Mouse (Mus musculus): Measurements from ENCODE around the gene Brwd3. TPM values are rescaled to one million over a fixed set of nuclear protein-coding genes. Genes with fewer than 3 reads are reported as not detected.

Gene Brwd3
- total RNA-seq (2015; ENCODE audit: low replicate concordance) = 7.5 and 13.3 TPM in 2 replicates
- 5.6 and 9.1 TPM in 2 replicates for total RNA-seq (2017; ENCODE audit: low replicate concordance)

DNA sequence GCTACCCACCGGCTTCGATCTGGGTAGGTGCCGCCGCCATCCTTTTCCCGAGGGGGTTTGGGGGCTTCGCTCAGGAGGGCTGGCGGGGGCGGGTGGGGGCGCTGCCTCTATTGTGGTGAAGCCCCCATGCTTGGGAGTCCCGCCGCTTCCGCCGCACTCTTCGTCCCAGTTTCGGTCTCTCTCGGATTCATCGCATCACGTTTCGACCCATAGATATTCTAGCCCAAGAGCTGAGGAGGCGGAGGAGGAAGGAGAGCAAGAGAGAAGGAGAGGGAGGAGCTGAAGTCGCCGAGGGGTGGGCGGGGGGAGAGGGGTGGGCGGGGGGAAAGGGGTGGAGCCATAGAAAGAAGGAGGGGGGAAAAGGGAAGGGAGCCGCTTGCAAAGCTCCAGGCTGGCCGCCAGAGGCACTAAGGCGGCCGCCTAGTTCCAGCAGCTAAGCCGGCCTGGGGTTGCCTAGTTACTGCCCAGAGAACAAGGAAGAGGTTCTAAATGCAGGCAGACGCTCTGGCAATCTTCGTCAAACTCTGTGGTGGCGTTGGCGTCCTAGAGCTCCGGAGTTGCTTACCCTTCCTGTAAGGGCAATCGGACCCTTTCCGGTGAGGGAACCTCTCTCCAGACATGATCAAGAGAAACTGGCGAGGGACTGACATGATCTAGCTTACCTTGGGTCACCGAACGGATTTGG, at the start of gene Brwd3:
Gene Brwd3 (minus strand): TSS at position 283 of the 685 bp plus-strand sequence.
- ATAC-seq (replicated peaks; ENCODE audit: low FRiP score, poor library complexity, severe bottlenecking) = peak; percentile 91

DNA sequence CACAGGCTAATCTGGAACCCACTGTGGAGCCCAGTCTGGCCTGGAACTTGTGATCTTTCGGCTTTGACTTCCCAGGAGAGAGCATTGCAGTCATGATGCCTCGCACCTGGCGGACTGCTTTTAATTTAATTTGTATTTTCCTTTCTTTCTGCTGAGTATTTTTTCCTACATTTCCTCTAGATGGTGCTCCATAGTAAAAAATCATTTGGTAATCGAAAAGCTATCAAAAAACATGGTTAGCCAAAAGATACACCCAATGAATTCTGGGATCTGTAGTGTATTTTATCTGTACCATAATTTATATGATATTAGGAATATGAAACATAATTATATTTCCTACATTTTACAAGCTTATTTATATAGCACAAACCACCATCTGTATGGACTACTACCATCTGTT, 28.5 kb upstream of the Brwd3 start:
- no peak for ATAC-seq (replicated peaks; ENCODE audit: low FRiP score, poor library complexity, severe bottlenecking)

DNA sequence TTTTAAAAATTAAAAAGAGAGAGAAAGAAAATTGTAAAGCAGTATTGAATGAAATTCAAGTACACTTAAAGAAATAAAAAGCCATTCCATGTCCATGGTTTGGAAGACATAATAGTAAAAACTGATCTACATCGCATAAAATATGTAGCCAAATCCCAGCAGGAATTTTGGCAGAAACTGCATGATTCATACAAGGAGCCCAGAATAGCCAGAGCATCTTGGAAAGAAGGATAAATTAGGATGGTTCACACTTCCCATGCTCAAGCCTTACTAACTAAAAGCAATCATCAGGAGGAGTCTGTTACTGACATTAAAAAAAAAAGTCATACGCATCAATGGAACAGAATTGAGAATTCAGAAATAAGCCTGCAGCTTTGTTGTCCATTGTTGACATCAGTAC, 8.5 kb upstream of the Brwd3 start:
- ATAC-seq (replicated peaks; ENCODE audit: low FRiP score, poor library complexity, severe bottlenecking) = no peak

DNA sequence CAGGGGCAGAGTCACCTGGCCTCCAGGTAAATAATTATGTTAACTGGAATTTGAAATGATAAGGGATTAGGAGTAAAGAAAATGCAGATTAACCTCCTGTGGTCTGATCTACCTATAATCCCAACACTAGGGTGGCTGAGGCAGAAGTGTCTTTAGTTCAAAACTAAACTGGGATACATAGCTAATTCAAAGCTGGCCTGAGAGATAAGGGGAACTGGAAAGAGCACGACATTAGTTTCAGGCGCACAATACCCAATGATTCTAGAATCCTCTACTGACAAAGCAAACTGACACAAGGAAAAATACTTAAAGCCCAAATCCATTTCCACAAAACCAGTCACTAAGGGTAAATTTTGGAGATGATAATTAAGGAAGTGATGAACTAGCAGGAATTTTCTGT, 2.2 kb upstream of the Brwd3 start:
- no peak for ATAC-seq (replicated peaks; ENCODE audit: low FRiP score, poor library complexity, severe bottlenecking)

DNA sequence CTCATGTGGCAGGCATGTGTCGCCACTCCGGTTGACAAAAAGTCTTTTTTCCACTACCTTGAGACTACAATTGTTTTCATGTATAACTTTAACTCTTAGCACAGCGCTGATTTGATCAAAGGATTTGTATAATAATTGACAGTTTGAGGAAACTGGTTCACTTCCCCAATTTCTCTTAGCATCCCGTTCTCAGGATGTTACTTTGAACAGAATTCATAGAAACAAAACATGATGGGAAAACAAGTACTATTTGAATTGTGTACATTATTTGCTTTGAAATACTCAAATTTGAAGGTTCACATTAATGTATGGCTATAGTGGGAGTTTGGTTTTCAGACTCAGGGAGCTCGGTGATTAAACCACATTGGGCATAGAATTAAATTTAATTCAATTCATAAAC, 1.1 kb upstream of the Brwd3 start:
- no peak for ATAC-seq (replicated peaks; ENCODE audit: low FRiP score, poor library complexity, severe bottlenecking)

DNA sequence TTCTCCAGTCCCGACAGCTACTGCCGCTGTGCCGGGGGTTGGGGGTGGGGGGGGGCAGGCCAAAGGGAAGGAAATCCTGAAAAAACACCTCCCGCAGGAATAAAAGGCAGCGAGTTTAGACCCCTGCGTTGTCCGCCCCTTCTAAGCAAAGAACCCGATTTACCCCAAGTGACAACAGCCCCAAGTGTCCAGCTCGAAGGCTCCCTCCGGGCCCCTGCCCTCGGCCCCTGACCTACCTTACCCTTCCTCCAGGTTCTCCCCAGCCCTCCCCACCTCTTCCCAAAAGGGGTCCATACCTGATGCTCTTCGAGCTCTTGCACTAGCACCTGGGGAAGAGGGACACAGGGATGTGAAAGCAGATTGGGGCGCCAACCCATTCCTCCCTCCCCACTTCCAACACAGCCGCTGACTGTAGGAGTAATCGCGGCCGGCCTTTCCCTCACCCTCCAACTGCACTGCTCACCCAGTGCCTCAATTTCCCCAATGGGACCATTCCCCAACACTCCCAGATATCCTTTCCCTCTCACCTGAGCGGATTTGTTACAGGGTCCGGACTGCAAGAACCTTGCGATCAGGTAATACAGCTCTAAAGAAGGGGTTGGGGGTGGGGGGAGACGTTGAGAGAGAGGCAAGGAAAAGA, 671 bp downstream of the Brwd3 start:
- peak; percentile 31; the same call in 1 of the 2 replicates for ATAC-seq (replicated peaks; ENCODE audit: low FRiP score, poor library complexity, severe bottlenecking)

DNA sequence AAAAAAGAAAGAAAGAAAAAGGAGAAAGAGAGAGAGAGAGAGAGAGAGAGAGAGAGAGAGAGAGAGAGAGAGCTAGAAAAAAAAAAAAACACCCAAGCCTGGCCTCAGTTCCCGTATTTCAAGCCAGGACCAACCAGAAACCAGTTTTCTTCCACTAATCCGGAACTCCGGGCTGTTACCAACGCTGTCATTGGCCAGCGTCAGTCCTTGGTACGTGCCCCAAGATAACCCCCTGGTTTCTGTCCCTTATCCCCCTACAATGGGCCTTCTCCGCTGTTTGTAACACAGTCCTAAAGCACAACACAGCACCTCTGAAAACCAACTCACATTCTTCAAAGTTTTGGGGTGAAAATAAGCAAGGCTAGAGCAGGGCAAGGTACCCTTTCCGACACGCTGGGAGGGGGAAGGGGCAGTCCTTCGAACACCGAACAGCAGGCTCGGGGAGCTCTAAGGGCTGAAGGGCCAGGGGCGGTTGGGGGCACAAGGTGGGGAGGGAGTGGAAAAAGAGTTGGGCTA, 1.4 kb downstream of the Brwd3 start:
- ATAC-seq (replicated peaks; ENCODE audit: low FRiP score, poor library complexity, severe bottlenecking) = peak; percentile 80

DNA sequence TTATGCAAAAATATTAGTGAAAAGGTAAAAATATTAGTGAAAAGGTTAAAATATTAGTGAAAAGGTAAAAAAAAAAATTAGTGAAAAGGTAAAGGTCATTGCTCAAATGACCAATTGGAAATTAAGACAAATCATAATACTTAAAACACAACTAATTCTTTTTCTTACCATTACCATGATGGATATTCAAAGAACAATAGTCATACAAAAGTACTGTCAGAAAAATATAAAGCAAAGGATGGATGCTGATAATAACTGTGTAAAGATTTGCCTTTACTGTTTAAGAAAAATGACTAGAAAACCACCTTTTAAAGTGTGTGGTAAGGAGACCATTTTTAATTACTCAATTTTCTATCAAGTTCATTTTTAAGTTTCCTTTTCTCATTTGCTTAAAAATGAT, 2.9 kb downstream of the Brwd3 start:
- no peak for ATAC-seq (replicated peaks; ENCODE audit: low FRiP score, poor library complexity, severe bottlenecking)

DNA sequence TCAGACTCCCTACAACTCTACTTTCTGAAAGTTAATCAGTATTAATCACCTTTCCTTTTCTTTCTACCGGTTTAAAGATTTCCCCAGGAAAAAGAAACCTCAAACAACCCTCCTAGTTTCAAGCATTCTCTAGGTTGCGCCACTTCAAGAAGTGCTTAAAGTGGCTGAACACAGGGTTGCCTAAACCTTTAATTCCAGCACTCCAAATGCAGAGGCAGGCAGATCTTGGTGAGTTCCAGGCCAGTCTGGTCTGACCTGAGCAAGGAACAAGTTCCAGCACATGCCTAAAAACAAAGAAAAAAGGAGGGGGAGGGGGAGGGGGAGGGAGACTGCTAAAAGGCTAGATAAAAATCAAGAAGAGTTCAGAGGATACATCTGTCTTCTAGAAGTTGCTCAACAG, 6.1 kb downstream of the Brwd3 start:
- ATAC-seq (replicated peaks; ENCODE audit: low FRiP score, poor library complexity, severe bottlenecking) = no peak

DNA sequence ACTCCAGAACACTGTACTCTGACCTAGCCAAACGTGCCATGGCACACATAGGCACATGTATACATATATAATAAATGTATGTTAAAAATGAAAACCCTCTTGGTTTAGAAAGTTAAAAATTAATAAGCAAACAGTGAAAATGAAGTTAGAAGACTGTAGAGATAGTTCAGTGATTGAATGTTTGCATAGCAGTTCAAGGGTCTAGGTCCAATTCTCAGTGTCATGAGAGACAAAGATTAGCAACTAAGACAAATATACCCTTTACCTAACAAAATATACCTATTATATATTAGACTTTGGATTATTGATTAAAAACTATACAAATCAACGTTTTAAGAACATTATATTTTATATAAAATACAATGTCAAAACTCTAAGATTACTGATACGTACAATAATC, 36.9 kb downstream of the Brwd3 start:
- no peak for ATAC-seq (replicated peaks; ENCODE audit: low FRiP score, poor library complexity, severe bottlenecking)

DNA sequence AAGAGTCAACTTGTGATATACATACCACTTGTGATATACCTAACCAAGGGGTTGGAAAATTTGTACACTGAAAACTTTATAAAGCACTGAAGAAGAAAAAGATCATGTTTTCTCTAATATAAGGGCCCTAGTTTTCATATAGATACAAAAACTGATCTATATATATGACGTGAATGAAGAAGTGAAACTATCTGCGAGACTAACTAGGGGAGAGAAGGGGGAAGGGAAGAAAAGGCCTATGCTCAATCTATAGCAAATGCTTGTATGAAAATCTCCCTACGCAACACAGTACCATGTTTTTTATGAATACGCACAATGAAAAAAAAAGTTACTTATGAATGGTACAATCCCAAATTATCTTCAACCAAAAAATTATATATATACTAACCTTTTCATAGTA, 50.4 kb downstream of the Brwd3 start:
- ATAC-seq (replicated peaks; ENCODE audit: low FRiP score, poor library complexity, severe bottlenecking) = no peak

DNA sequence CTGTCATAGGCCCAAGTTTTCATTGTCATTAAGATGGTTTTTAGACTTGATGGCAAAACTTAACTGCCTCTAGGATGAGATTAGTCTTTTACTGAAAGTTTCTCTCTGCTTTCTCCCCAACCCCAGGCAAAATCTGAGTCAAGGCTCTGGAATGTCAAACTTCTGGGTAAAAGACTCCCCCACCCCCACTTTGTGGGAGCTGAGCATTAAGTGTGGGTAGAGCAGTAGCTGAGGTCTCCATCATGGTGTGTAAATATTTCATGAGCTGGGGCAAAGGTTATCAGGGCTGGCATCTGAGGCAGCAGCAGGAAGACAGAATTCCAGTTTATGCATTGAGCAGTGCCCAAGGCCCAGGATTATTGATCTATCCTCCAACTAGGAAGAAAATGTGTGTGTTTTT, 102.4 kb downstream of the Brwd3 start:
- no peak for ATAC-seq (replicated peaks; ENCODE audit: low FRiP score, poor library complexity, severe bottlenecking)

DNA sequence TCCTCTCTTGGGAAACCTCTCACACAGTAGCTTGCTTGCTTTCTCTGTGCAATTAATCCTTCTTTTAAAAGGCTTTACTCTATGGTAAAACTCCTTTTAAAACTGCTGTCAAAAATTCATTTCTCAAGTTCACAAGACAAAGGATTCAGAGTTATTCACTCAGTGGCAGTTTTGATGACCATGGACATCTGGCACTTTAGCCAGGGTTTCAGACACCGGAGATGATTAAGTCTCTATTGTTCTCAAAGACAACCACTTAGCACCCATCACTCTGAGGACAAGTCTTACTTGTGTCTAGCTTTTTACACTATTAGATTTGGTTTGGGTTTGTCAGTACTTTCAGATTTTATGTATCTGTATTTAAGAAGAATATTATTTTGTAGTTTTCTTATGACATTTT, 104.6 kb downstream of the Brwd3 start:
- no peak for ATAC-seq (replicated peaks; ENCODE audit: low FRiP score, poor library complexity, severe bottlenecking)

DNA sequence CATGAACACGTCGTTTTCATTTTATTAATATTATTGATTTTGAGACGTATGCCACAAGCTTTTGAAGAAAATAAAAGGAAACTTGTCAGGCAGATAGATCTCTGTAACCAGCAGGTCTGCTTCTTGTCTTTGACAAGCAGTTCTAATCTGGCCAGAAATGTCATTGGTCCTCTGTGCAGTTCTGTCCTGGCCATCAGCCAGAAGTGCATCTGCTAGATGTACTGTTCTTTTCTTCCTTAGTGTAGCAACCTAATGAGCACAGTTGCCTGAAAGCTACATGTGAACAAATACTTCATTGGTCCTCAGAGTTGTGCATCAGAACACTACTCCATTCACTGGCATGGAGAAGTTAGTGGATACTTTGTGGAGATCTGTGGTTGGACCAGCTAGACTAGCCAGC, 105.1 kb downstream of the Brwd3 start:
- no peak for ATAC-seq (replicated peaks; ENCODE audit: low FRiP score, poor library complexity, severe bottlenecking)

DNA sequence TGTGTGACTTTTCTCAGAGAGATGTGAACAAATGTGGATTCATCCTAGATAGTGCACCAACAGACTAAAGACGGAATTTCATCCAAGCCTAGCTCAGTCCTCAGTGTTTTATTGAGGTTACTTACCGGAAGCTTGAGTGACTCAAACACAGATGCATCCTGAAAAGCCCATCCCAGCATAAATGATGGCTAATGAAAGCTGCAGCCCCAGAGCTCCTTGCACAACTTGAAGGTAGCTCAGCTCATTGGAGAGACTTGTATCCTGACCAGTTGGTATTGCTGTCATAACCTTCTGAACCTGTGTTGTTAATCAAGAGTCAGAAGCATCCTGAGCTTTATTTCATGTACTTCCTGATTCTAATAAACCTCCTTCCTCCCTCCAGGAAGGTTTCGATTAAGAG, 105.8 kb downstream of the Brwd3 start:
- no peak for ATAC-seq (replicated peaks; ENCODE audit: low FRiP score, poor library complexity, severe bottlenecking)

DNA sequence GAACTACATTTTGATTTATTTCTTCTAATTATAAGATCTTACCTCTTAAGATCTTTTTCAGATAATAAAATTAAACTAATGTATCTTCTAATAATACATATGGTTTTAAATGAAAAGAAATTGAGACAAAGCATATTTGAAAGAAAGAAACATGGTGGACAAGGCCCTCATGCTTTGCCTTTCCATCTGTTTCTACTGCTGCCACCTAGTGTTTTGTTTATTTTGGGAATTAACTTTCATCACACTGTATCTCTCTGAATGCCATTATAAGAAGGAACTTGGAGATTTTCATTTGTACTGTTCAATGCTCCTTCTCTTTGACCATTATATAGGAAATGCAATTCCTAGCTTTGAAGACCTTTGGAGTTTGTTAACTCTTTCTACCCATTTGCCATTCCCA, 109.9 kb downstream of the Brwd3 start:
- ATAC-seq (replicated peaks; ENCODE audit: low FRiP score, poor library complexity, severe bottlenecking) = no peak

DNA sequence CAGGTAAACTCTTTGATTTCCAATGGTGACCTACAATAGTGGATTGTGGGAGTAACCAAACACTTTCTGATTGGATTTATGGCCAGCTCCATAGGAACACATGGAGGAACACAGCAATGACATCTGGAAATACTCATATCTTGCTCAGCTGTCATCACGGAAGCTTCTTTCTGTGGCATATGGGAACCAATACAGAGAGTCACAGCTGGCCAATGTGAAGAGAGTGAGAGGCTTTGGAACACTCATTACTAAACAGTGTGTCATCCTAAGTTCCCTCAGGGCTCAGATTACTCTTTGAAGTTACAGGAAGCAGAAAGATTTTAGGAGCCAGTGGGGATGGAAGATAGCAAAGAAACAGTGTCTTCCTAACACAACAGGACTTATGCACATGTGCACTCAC, 111.7 kb downstream of the Brwd3 start:
- ATAC-seq (replicated peaks; ENCODE audit: low FRiP score, poor library complexity, severe bottlenecking) = no peak

DNA sequence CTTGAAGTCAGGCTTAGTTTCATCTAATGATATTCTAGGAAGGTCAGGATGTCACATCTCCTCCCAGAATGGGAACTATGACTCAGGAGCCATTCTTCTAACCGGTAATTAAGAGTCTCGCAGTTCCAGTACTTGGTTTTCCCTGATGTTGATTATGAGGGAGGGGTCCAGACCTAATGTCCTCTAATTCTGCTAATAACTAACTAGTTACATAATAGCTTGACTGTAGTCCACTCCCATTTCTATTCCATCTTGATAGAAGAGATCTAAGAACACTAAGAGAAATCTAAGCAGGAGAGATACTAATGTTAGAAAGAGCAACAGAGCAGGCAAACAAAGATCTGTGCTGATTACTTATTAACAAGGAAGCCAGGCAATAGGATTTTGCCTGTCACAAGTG, 129.9 kb downstream of the Brwd3 start:
- no peak for ATAC-seq (replicated peaks; ENCODE audit: low FRiP score, poor library complexity, severe bottlenecking)

Data from erythroid progenitor cell, adult 5-6 weeks (primary cell).